Mouse (Mus musculus) midbrain, embryonic 11.5 days (tissue): ENCODE data around the gene Ctbs. TPM values are rescaled to one million over a fixed set of nuclear protein-coding genes. Genes with fewer than 3 reads are reported as not detected.

Source experiments
- ATAC-seq: fragments of 200-750 bp; cut with Nextera tagmentation; 2 replicates; pipeline ENCODE4 v1.8.0; 2017; ENCODE audit warnings: moderate TSS enrichment, moderate library complexity; ENCODE audit not compliant: low FRiP score
- DNase-seq: peaks from one replicate; pipeline ENCODE4 v3.0.0; 2015; ENCODE audit warnings: low spot score; ENCODE audit errors: missing footprints
- H3K27ac ChIP-seq: fragments of 300-500 bp; sonication (generic); 2 replicates; pipeline ENCODE4 v1.5.1; 2014; ENCODE audit warnings: low read depth, low read length
- H3K27me3 ChIP-seq: fragments of 300-500 bp; sonication (generic); 2 replicates; pipeline ENCODE4 v1.6.1; 2014; ENCODE audit warnings: mild to moderate bottlenecking, low read length, moderate library complexity, mixed read lengths; ENCODE audit not compliant: control insufficient read depth, insufficient read depth
- H3K36me3 ChIP-seq: fragments of 300-500 bp; sonication (generic); 2 replicates; pipeline ENCODE4 v1.6.1; 2014; ENCODE audit warnings: mild to moderate bottlenecking, low read length, moderate library complexity, mixed read lengths; ENCODE audit not compliant: control insufficient read depth, insufficient read depth
- H3K4me1 ChIP-seq: fragments of 300-500 bp; sonication (generic); 2 replicates; pipeline ENCODE4 v1.6.1; 2014; ENCODE audit warnings: low read length; ENCODE audit not compliant: control insufficient read depth, insufficient read depth
- H3K4me2 ChIP-seq: fragments of 300-500 bp; sonication (generic); 2 replicates; pipeline ENCODE4 v1.6.1; 2014; ENCODE audit warnings: mild to moderate bottlenecking, moderate library complexity
- H3K4me3 ChIP-seq: fragments of 300-500 bp; sonication (generic); 2 replicates; pipeline ENCODE4 v1.5.1; 2014; ENCODE audit warnings: low read depth, low read length
- H3K9ac ChIP-seq: fragments of 300-500 bp; sonication (generic); 2 replicates; pipeline ENCODE4 v1.6.1; 2014; ENCODE audit warnings: low read length
- H3K9me3 ChIP-seq: fragments of 300-500 bp; sonication (generic); 2 replicates; pipeline ENCODE4 v1.6.1; 2016; ENCODE audit warnings: low read length; ENCODE audit not compliant: control insufficient read depth
- WGBS: fragments of 180-500 bp; shearing (Covaris S2); extraction: QIAGEN DNeasy Blood & Tissue Kit; methylation state at CpG from one replicate; pipeline ENCODE4 v1.1.7; 2014; 5-methylcytosine and 5-hydroxymethylcytosine counted together
- polyA plus RNA-seq: library from polyadenylated mRNA; unstranded; fragments of >200 nt; fragmentation: Nextera tagmentation; extraction: Ambion mirVana; gene quantifications from 2 replicates; pipeline ENCODE4 v1.2.1, GENCODE M21; 2014

Ctbs gene
- polyA plus RNA-seq, 1 experiment from 2014 or later: 5.8 TPM

DNA sequence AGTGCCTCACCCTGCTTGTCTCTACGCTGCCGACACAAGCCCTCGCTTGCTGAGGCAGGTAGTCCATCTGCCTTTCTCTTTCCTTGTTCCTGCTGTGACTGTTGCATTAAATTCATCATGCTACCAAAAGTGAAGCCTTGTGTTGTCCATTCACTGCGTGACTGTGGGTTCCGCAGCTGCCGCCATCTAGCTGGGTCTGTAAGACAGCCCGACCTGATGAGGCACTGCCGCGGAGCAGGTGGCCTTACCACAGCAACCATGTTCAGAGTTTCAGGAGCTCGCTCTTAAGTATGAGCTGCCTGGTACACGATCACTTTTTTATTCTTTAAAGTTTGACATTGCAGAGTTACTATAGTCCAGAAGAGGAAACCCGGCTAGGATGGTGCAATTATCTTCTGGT is 9.6 kb upstream of the Ctbs start:
- Histone ChIP-seq H3K9ac (no peak overlapping the region), H3K9me3 (no peaks in the 10 kb centered on the region), H3K27ac (no peak overlapping the region), H3K4me2 (no peak overlapping the region), H3K36me3 (peaks cover 10% of the 10 kb centered on the region), H3K4me1 (no peaks in the 10 kb centered on the region), H3K27me3 (no peaks in the 10 kb centered on the region), H3K4me3 (no peak overlapping the region)
- WGBS: 94% methylated on average over 12 of the region's 12 CpGs
- no peak for DNase-seq
- no peak for ATAC-seq

DNA sequence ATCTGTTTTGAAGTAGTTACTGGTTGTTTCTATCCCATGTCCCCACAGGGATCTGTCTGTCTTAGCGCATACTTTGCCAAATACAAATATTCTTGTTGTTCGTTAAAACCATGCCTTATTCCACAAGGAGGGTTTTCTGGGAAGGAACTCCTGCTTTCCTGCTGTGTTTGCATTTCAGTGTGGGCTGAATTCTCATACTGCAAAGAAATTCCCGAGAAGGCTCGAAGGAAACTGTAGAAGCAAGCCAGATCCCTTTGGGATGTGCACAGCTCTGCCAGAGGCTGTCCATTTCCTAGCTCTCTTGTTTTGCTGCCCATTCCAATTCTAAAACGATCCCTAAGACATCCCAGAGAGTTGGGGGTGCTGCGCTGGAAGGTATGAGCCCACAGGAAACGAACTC is 9.2 kb upstream of the Ctbs start:
- Histone ChIP-seq H3K4me1 (no peaks in the 10 kb centered on the region), H3K4me3 (no peak overlapping the region), H3K4me2 (no peak overlapping the region), H3K9ac (no peak overlapping the region), H3K36me3 (peaks cover 10% of the 10 kb centered on the region), H3K9me3 (no peaks in the 10 kb centered on the region), H3K27me3 (no peaks in the 10 kb centered on the region), H3K27ac (no peak overlapping the region)
- no peak for DNase-seq
- no peak for ATAC-seq
- 92% methylated on average over 7 of the region's 7 CpGs for WGBS

DNA sequence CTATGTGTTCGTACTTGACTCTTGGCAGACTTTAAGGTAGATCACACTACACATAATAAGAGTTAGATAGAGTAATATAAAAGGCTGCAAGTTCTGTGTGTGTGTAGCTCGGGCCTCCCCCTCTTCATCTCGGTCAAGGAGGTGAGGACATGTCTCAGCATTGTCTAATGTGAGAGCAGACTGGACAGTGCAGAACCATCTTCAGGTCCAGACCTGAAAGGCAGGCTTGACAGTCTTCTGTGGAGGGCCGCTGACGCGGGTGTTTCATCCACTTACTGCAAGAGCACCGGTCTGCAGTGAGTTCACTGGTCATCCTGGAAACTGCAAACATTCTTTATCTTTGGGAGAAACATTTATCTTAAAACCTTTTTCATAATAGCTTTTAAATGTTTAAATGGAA is 7.1 kb upstream of the Ctbs start:
- Histone ChIP-seq H3K9ac (no peak overlapping the region), H3K27me3 (no peaks in the 10 kb centered on the region), H3K36me3 (peaks cover 4% of the 10 kb centered on the region), H3K9me3 (no peaks in the 10 kb centered on the region), H3K4me1 (no peaks in the 10 kb centered on the region), H3K4me2 (no peak overlapping the region), H3K4me3 (no peak overlapping the region), H3K27ac (no peak overlapping the region)
- DNase-seq: no peak
- no peak for ATAC-seq
- 90% methylated on average over 7 of the region's 7 CpGs for WGBS

DNA sequence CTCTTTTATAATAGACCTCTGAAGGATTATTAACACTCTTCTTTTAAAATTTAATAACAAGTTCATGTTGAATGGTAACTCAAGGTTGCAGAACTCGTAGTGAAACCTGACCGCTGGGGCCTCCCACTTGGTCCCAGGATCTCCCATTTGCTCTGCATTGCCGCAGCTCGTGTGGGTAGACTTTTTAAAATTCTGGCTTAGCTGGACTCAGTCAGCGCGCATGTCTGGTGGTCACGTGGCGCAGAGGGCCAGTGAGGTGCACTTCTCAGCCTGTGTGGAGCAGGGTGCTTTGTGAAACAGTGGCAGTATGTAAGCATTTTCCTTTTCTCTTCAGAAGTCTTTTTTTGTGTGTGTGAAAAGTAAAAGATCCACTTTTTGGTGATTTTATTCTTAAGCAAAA is 6.7 kb upstream of the Ctbs start:
- ATAC-seq (no peak), DNase-seq (no peak)
- H3K9me3 ChIP-seq: no peaks in the 10 kb centered on the region
- H3K4me2 ChIP-seq: no peak overlapping the region
- no peaks in the 10 kb centered on the region for H3K27me3 ChIP-seq
- WGBS: 90% methylated on average over 8 of the region's 8 CpGs
- H3K4me1 ChIP-seq: no peaks in the 10 kb centered on the region
- H3K9ac ChIP-seq: no peak overlapping the region
- H3K36me3 ChIP-seq: peaks cover 3% of the 10 kb centered on the region; the same call in 1 of the 2 replicates
- H3K4me3 ChIP-seq: no peak overlapping the region
- H3K27ac ChIP-seq: no peak overlapping the region

DNA sequence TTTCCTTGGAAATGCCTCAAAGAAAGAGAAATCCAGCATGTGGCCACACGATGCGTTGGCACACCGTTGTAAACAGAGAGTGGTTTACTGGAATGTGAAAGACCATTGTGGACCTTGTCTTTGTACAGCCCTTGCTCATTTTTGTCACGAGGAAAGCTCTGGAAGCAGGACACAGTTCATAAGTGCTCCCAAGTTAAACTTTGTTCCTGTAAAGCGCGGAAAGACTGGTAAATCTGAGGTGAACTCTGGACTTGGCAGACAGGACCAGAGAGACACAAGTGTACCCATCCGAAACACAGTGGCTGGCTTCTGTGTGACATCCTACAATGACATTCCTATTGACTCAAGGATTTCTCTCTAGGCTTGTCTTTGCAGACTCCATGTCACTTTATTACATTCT is 6.2 kb upstream of the Ctbs start:
- Histone ChIP-seq H3K4me3 (no peak overlapping the region), H3K4me2 (no peak overlapping the region), H3K4me1 (no peaks in the 10 kb centered on the region), H3K27me3 (no peaks in the 10 kb centered on the region), H3K9ac (no peak overlapping the region), H3K36me3 (peaks cover 3% of the 10 kb centered on the region; the same call in 1 of the 2 replicates), H3K9me3 (no peaks in the 10 kb centered on the region), H3K27ac (no peak overlapping the region)
- no peak for DNase-seq
- no peak for ATAC-seq
- 94% methylated on average over 7 of the region's 7 CpGs for WGBS

DNA sequence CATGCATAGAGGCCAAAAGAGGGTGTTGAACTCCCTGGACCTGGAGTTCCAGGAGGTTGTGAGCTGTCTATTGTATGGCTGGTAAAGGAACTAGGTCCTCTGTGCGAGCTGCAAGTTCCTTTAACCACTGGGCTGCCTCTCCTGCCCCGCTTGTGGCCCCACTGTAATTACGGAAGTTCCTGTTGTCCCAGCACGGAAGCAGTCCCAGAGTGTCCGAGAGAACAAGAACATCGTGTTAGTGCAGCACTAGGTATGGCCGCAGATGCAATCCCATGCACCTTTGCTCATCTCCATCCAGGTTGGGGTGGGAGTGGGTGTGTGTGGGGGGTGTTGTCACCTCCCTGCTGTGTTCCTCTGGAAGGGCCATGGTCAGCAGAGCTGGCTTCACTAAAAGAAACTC is 4.7 kb upstream of the Ctbs start:
- Histone ChIP-seq H3K27ac (no peak overlapping the region), H3K4me3 (no peak overlapping the region), H3K9ac (no peak overlapping the region), H3K36me3 (0 out of 2 replicates have a peak, but pooled peaks cover 3% of the 10 kb centered on the region), H3K27me3 (no peaks in the 10 kb centered on the region), H3K4me2 (no peak overlapping the region), H3K4me1 (no peaks in the 10 kb centered on the region), H3K9me3 (no peaks in the 10 kb centered on the region)
- WGBS: 90% methylated on average over 7 of the region's 7 CpGs
- ATAC-seq: no peak
- DNase-seq: no peak

DNA sequence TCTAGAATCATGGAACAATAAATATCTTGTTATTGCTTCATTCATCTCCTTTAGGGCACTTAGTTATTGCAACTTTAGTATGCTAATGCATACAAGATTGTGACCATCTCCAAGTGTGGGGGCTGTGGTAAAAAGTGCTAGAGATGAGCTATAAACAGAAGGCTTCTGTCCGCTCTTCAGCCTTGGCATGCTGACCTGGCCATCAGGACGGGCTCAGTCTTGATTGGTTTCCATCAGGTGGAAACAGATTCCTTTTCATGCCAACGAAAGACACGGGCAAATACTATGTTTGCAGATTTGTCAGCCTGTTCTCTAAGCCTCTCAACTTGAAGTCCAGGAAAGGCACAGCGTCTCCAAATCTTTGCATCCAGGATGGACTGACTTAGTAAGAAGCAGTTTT is 2.4 kb upstream of the Ctbs start:
- peak; percentile 23 for DNase-seq
- peaks cover 3% of the 10 kb centered on the region; the same call in 1 of the 2 replicates for H3K4me1 ChIP-seq
- H3K9ac ChIP-seq: no peak overlapping the region
- H3K27ac ChIP-seq: no peak overlapping the region
- no peak overlapping the region for H3K4me3 ChIP-seq
- ATAC-seq: no peak
- 93% methylated on average over 5 of the region's 5 CpGs for WGBS
- no peaks in the 10 kb centered on the region for H3K36me3 ChIP-seq
- H3K27me3 ChIP-seq: no peaks in the 10 kb centered on the region
- H3K9me3 ChIP-seq: no peaks in the 10 kb centered on the region
- H3K4me2 ChIP-seq: no peak overlapping the region

DNA sequence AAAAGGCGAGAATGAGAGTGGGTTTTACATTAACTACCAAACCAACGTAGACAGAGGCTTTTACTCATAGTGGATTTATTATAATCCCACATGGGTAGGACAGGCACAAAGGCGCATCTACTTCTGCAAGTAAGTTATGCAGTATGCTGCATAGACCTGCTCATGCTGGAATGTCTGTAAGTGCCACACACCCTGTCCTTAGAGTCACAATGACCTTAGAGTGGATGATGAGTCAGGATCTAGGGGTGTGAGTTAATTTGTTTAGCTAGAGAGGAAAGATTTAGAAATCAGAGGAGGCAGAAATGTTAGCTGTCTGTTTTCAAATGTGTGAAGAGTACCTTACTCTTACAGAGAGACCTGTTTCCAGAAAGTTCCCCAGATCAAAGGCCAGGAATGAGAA is 2.0 kb upstream of the Ctbs start:
- Histone ChIP-seq H3K4me1 (peaks cover 3% of the 10 kb centered on the region; the same call in 1 of the 2 replicates), H3K27ac (no peak overlapping the region), H3K9me3 (no peaks in the 10 kb centered on the region), H3K9ac (no peak overlapping the region), H3K4me3 (no peak overlapping the region), H3K27me3 (no peaks in the 10 kb centered on the region), H3K4me2 (no peak overlapping the region), H3K36me3 (no peaks in the 10 kb centered on the region)
- ATAC-seq (no peak), DNase-seq (no peak)
- WGBS: 91% methylated on average over 3 of the region's 3 CpGs

DNA sequence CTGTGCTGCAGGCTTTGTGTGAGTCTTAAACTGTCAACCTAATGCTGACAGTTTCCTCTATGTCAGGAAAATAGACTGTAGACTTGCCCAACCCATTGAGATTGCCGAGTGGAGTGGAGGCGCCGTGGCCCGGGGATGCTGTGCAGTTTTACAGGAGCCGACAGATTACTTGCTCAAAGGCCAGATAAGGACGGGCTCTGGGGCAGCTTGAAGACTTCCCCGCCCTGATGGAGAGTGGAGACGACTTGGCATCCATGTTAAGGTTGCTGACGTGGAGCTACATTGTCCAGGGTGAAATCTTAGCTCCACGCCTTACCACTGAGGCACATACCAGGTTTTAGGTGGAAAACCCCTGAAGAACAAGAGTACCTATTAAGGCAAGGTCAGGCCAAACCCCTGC is 1.2 kb upstream of the Ctbs start:
- Histone ChIP-seq H3K27me3 (no peaks in the 10 kb centered on the region), H3K4me1 (peaks cover 3% of the 10 kb centered on the region; the same call in 1 of the 2 replicates), H3K9ac (no peak overlapping the region), H3K27ac (no peak overlapping the region), H3K4me3 (no peak overlapping the region), H3K9me3 (no peaks in the 10 kb centered on the region), H3K4me2 (no peak overlapping the region), H3K36me3 (no peaks in the 10 kb centered on the region)
- DNase-seq: peak; percentile 12
- 89% methylated on average over 10 of the region's 10 CpGs for WGBS
- ATAC-seq: no peak

DNA sequence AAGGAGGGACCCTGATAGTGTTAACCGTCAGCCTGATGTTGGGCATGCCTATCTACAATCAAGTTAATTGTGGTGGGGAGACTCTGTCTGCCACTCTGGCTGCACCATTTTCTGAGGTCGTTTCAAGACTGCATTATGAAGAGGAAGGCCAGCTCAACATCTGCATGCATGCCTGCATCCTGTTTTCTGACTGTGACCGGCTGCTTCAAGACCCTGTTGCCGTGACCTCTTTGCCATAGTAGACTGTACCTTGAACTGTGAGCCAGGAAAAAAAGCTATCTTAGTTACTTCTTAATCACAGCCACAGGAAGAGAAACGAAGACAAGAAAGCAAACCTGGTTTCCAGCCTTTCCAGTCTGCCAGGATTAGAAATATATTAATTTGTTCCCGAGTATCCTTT is 626 bp upstream of the Ctbs start:
- no peaks in the 10 kb centered on the region for H3K36me3 ChIP-seq
- no peaks in the 10 kb centered on the region for H3K27me3 ChIP-seq
- H3K4me3 ChIP-seq: no peak overlapping the region
- H3K27ac ChIP-seq: no peak overlapping the region
- no peak overlapping the region for H3K9ac ChIP-seq
- DNase-seq (no peak), ATAC-seq (no peak)
- no peaks in the 10 kb centered on the region for H3K9me3 ChIP-seq
- WGBS: 78% methylated on average over 6 of the region's 6 CpGs
- no peak overlapping the region for H3K4me2 ChIP-seq
- peaks cover 3% of the 10 kb centered on the region; the same call in 1 of the 2 replicates for H3K4me1 ChIP-seq
